Mouse (Mus musculus): ENCODE results near the gene Lingo1.

The Lingo1 gene

GRCm38 (mm10) chr9:56722089-56722825, 74.0 kb downstream of the Lingo1 start:
- DNase-seq (ENCODE audit: low read depth), result no peak

- DNase-seq (ENCODE audit: low read depth), result no peak
Observed at GRCm38 (mm10) chr9:56718984-56719383, 77.3 kb downstream of the Lingo1 start.

GRCm38 (mm10) chr9:56716565-56716964, 79.7 kb downstream of the Lingo1 start:
- DNase-seq (ENCODE audit: low read depth), result no peak

GRCm38 (mm10) chr9:56716066-56716465, 80.2 kb downstream of the Lingo1 start:
- DNase-seq (ENCODE audit: low read depth), result no peak

- DNase-seq (ENCODE audit: low read depth), result no peak
Observed at GRCm38 (mm10) chr9:56714391-56714790, 81.9 kb downstream of the Lingo1 start.

- no peak for DNase-seq (ENCODE audit: low read depth)
Observed at GRCm38 (mm10) chr9:56712667-56713369, 83.5 kb downstream of the Lingo1 start.

GRCm38 (mm10) chr9:56710958-56711357, 85.3 kb downstream of the Lingo1 start:
- no peak for DNase-seq (ENCODE audit: low read depth)

GRCm38 (mm10) chr9:56706482-56707085, 89.7 kb downstream of the Lingo1 start:
- no peak for DNase-seq (ENCODE audit: low read depth)

- DNase-seq (ENCODE audit: low read depth), result no peak
Observed at GRCm38 (mm10) chr9:56701394-56701793, 94.9 kb downstream of the Lingo1 start.

GRCm38 (mm10) chr9:56700866-56701265, 95.4 kb downstream of the Lingo1 start:
- DNase-seq (ENCODE audit: low read depth), result no peak

- no peak for DNase-seq (ENCODE audit: low read depth)
Observed at GRCm38 (mm10) chr9:56698715-56699370, 97.4 kb downstream of the Lingo1 start.

- no peak for DNase-seq (ENCODE audit: low read depth)
Observed at GRCm38 (mm10) chr9:56694079-56694478, 102.2 kb downstream of the Lingo1 start.

GRCm38 (mm10) chr9:56691226-56691625, 105.0 kb downstream of the Lingo1 start:
- DNase-seq (ENCODE audit: low read depth), result no peak

GRCm38 (mm10) chr9:56690679-56691078, 105.6 kb downstream of the Lingo1 start:
- DNase-seq (ENCODE audit: low read depth), result no peak

- DNase-seq (ENCODE audit: low read depth), result no peak
Observed at GRCm38 (mm10) chr9:56687490-56687889, 108.8 kb downstream of the Lingo1 start.

GRCm38 (mm10) chr9:56687145-56687477, 109.2 kb downstream of the Lingo1 start:
- DNase-seq (ENCODE audit: low read depth), result no peak

- no peak for DNase-seq (ENCODE audit: low read depth)
Observed at GRCm38 (mm10) chr9:56686339-56687144, 109.7 kb downstream of the Lingo1 start.

- no peak for DNase-seq (ENCODE audit: low read depth)
Observed at GRCm38 (mm10) chr9:56682826-56683225, 113.4 kb downstream of the Lingo1 start.

GRCm38 (mm10) chr9:56681950-56682349, 114.3 kb downstream of the Lingo1 start:
- DNase-seq (ENCODE audit: low read depth), result no peak

GRCm38 (mm10) chr9:56678929-56679681, 117.2 kb downstream of the Lingo1 start:
- DNase-seq (ENCODE audit: low read depth), result no peak

- no peak for DNase-seq (ENCODE audit: low read depth)
Observed at GRCm38 (mm10) chr9:56675696-56676095, 120.6 kb downstream of the Lingo1 start.
